Comparison of ENCODE assay signal across 20 mouse cellular contexts in the genomic region with DNA sequence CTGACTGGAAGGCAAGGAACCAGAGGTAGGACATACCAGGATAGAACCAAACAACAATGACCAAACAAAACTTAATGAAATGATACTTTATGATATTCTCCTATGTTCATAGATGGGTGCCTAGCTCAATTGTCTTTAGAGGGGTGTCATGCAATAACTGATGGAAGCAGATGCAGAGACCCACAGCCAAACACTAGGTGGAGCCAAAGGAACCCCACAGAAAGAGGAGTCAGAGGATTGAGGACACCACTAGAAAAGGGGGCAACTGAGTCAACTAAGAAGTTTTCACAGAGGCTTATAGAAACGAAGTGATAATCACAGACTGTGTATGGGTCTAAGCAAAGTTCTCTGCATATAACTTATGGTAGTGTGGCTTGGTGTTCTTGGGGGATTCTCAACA. TPM values are rescaled to one million over a fixed set of nuclear protein-coding genes. Genes with fewer than 3 reads are reported as not detected.
A peak's percentile ranks its signal among the peaks of the same experiment; 100 is the strongest.
DNase-seq lines count a peak whose midpoint lies in the region; TF ChIP-seq lines count a peak whose summit lies in the region.
"Had no signal": no experiment of that assay in that cellular context is flagged by ENCODE, and none has a peak within 500 bp of the region (broad histone marks: within the 10 kb centered on the region; RNA-seq: fewer than 3 reads in every experiment).

No protein-coding gene starts in this region.

- intact Hi-C loops in heart, postnatal 36 days (cut with DNase I) = no loop called here

- no peak overlapping the region for H3K4me3 ChIP-seq in spleen, adult 2 months (ENCODE audit: extremely low read depth, insufficient read depth, insufficient read length)
- H3K4me3 ChIP-seq: embryonic facial prominence, embryonic 10.5 days; erythroblast, embryonic 14.5 days; hindbrain, embryonic 10.5 days; limb, embryonic 10.5 days; lung, embryonic 15.5 days; midbrain, embryonic 15.5 days had no signal

- peaks cover 4% of the 10 kb centered on the region; the same call in 1 of the 2 replicates for H3K4me1 ChIP-seq in spleen, adult 2 months (ENCODE audit: control insufficient read depth, insufficient read depth, insufficient read length)
- H3K4me1 ChIP-seq: embryonic facial prominence, embryonic 10.5 days; hindbrain, embryonic 10.5 days; limb, embryonic 10.5 days; lung, embryonic 15.5 days; midbrain, embryonic 15.5 days had no signal

- WGBS in spleen, adult 2 months = 62% methylated on average over 1 of the region's 1 CpGs

- H3K27ac ChIP-seq in spleen, adult 2 months (ENCODE audit: insufficient read depth, low read length) = no peak overlapping the region
- H3K27ac ChIP-seq: embryonic facial prominence, embryonic 10.5 days; hindbrain, embryonic 10.5 days; limb, embryonic 10.5 days; lung, embryonic 15.5 days; midbrain, embryonic 15.5 days had no signal

- H3K27me3 ChIP-seq in spleen, adult 2 months (ENCODE audit: control insufficient read depth, insufficient read depth, low read length) = no peaks in the 10 kb centered on the region
- H3K27me3 ChIP-seq: lung, embryonic 15.5 days; midbrain, embryonic 15.5 days had no signal

- peak; percentile 2; the same call in 1 of the 2 replicates for TF ChIP-seq CTCF in spleen, adult 2 months (IDR thresholded peaks at IDR 0.05; ENCODE audit: extremely low read depth, insufficient read depth, insufficient read length, insufficient replicate concordance)

- peak in 1 of 2 experiments; percentile 11 for DNase-seq in spleen, adult 2 months (ENCODE audit: low read depth in 1 of 2, low spot score in 2 of 2)
- DNase-seq in spleen, adult 12 weeks (ENCODE audit: low spot score) = no peak
- peak; percentile 2 for DNase-seq in ES-CJ7 (ENCODE audit: low read depth, low spot score)
- peak; percentile 58 for DNase-seq in induced T-regulatory cell, adult 2 months (ENCODE audit: low read depth)
- peak; percentile 48 for DNase-seq in thymus, postnatal 25 days
- no peak for DNase-seq in adrenal gland, postnatal 25 days
- no peak for DNase-seq in heart, postnatal 36 days
- DNase-seq in gastrocnemius, postnatal 10 days = no peak
- DNase-seq: cerebellum, postnatal 36 days; heart, adult 18-20 months; right cerebral cortex, postnatal 25 days had no signal

- no peaks in the 10 kb centered on the region for H3K36me3 ChIP-seq in spleen, adult 2 months (ENCODE audit: control insufficient read depth, insufficient read depth, low read length)
- H3K36me3 ChIP-seq: embryonic facial prominence, embryonic 10.5 days; hindbrain, embryonic 10.5 days; limb, embryonic 10.5 days; lung, embryonic 15.5 days; midbrain, embryonic 15.5 days had no signal

- no peak for TF ChIP-seq POLR2A in spleen, adult 2 months (IDR thresholded peaks at IDR 0.05; ENCODE audit: low read depth, low read length)

RNA-seq across cellular contexts. Expression of a gene that starts 24.5 kb away (rescaled TPM):
- 2.1 and 2.4 TPM in 2 replicates for polyA plus RNA-seq in spleen, adult 2 months (2012; rRNA removed)
- total RNA-seq in adrenal gland, postnatal 25 days (2021) = not detected in 2 replicates
- total RNA-seq in heart, postnatal 36 days (2021) = under 1 TPM; 0.14 to 0.31 TPM
- under 1 TPM; 0.07 to 0.19 TPM for total RNA-seq in gastrocnemius, postnatal 10 days (2021)
- total RNA-seq: left cerebral cortex, adult 18-20 months had no signal
- polyA plus RNA-seq: embryonic facial prominence, embryonic 10.5 days; erythroblast, embryonic 14.5 days; hindbrain, embryonic 10.5 days; kidney, embryonic 14.5 days; limb, embryonic 10.5 days; testis, adult 2 months had no signal

Comparison
In these comparisons a context has a peak if more than half of its experiments do, and no peak if none do; other contexts are left out.
1. DNase-seq: peak in ES-CJ7 (single experiment), induced T-regulatory cell, adult 2 months (single experiment) and thymus, postnatal 25 days (single experiment); none in spleen, adult 12 weeks (single experiment), adrenal gland, postnatal 25 days (single experiment), heart, postnatal 36 days (0 of 2) and gastrocnemius, postnatal 10 days (single experiment).